Mouse (Mus musculus): Measurements from ENCODE around the gene Rps10. TPM values are rescaled to one million over a fixed set of nuclear protein-coding genes. Genes with fewer than 3 reads are reported as not detected.
A peak's percentile ranks its signal among the peaks of the same experiment; 100 is the strongest.

Gene Rps10
- polyA plus RNA-seq, 1 experiment, result 1,319 TPM

GRCm38 (mm10) chr17:27623360-27624326 lies 12.8 kb downstream of the Rps10 start, which contains the start of gene Nudt3:
Gene Nudt3, minus strand, starts transcription at chr17:27623495.
- Histone ChIP-seq H3K4me1 (ENCODE audit: control insufficient read depth, insufficient read depth, insufficient read length) (peaks cover 2% of the 10 kb centered on the region), H3K4me3 (ENCODE audit: extremely low read depth, insufficient read depth, insufficient read length) (peak within 1 kb of the TSS; percentile 95), H3K27me3 (ENCODE audit: control insufficient read depth, insufficient read depth, low read length) (no peaks in the 10 kb centered on the region), H3K27ac (ENCODE audit: insufficient read depth, low read length) (peak within 1 kb of the TSS; percentile 87), H3K36me3 (ENCODE audit: control insufficient read depth, insufficient read depth, low read length) (no peaks in the 10 kb centered on the region)
- no peak for TF ChIP-seq CTCF (IDR thresholded peaks at IDR 0.05; ENCODE audit: extremely low read depth, insufficient read depth, insufficient read length, insufficient replicate concordance)
- peak; percentile 39; the same call in 1 of the 2 replicates for TF ChIP-seq POLR2A (IDR thresholded peaks at IDR 0.05; ENCODE audit: low read depth, low read length)
- 7% methylated on average over 90 of the region's 91 CpGs for WGBS
- DNase-seq (ENCODE audit: low read depth in 1 of 2, low spot score in 2 of 2), result peak; percentile 83 to 84

GRCm38 (mm10) chr17:27622611-27623359 lies 13.7 kb downstream of the Rps10 start:
- TF ChIP-seq CTCF (IDR thresholded peaks at IDR 0.05; ENCODE audit: extremely low read depth, insufficient read depth, insufficient read length, insufficient replicate concordance) (no peak), POLR2A (IDR thresholded peaks at IDR 0.05; ENCODE audit: low read depth, low read length) (no peak)
- H3K27me3 ChIP-seq (ENCODE audit: control insufficient read depth, insufficient read depth, low read length), result no peaks in the 10 kb centered on the region
- peak overlapping the region; percentile 64 for H3K27ac ChIP-seq (ENCODE audit: insufficient read depth, low read length)
- no peaks in the 10 kb centered on the region for H3K36me3 ChIP-seq (ENCODE audit: control insufficient read depth, insufficient read depth, low read length)
- H3K4me3 ChIP-seq (ENCODE audit: extremely low read depth, insufficient read depth, insufficient read length), result peak overlapping the region; percentile 95
- H3K4me1 ChIP-seq (ENCODE audit: control insufficient read depth, insufficient read depth, insufficient read length), result peaks cover 2% of the 10 kb centered on the region
- DNase-seq (ENCODE audit: low read depth in 1 of 2, low spot score in 2 of 2), result peak in 1 of 2 experiments; percentile 22
- under 1% methylated on average over 68 of the region's 80 CpGs for WGBS

- TF ChIP-seq CTCF (IDR thresholded peaks at IDR 0.05; ENCODE audit: extremely low read depth, insufficient read depth, insufficient read length, insufficient replicate concordance), result no peak
- TF ChIP-seq POLR2A (IDR thresholded peaks at IDR 0.05; ENCODE audit: low read depth, low read length), result no peak
- WGBS, result 3% methylated on average over 23 of the region's 23 CpGs
Measured at GRCm38 (mm10) chr17:27621705-27622531, 14.6 kb downstream of the Rps10 start.

GRCm38 (mm10) chr17:27621161-27621560 lies 15.3 kb downstream of the Rps10 start:
- Histone ChIP-seq H3K27ac (ENCODE audit: insufficient read depth, low read length) (no peak overlapping the region), H3K36me3 (ENCODE audit: control insufficient read depth, insufficient read depth, low read length) (no peaks in the 10 kb centered on the region), H3K4me1 (ENCODE audit: control insufficient read depth, insufficient read depth, insufficient read length) (peaks cover 2% of the 10 kb centered on the region), H3K4me3 (ENCODE audit: extremely low read depth, insufficient read depth, insufficient read length) (no peak overlapping the region), H3K27me3 (ENCODE audit: control insufficient read depth, insufficient read depth, low read length) (no peaks in the 10 kb centered on the region)
- 34% methylated on average over 8 of the region's 8 CpGs for WGBS
- TF ChIP-seq CTCF (IDR thresholded peaks at IDR 0.05; ENCODE audit: extremely low read depth, insufficient read depth, insufficient read length, insufficient replicate concordance) (no peak), POLR2A (IDR thresholded peaks at IDR 0.05; ENCODE audit: low read depth, low read length) (no peak)
- DNase-seq (ENCODE audit: low read depth in 1 of 2, low spot score in 2 of 2), result no peak

More at GRCm38 (mm10) chr17:27621705-27622531, 14.6 kb downstream of the Rps10 start:
- no peak for DNase-seq (ENCODE audit: low read depth in 1 of 2, low spot score in 2 of 2)
- no peak overlapping the region for H3K27ac ChIP-seq (ENCODE audit: insufficient read depth, low read length)
- peaks cover 2% of the 10 kb centered on the region for H3K4me1 ChIP-seq (ENCODE audit: control insufficient read depth, insufficient read depth, insufficient read length)
- H3K36me3 ChIP-seq (ENCODE audit: control insufficient read depth, insufficient read depth, low read length), result no peaks in the 10 kb centered on the region
- no peaks in the 10 kb centered on the region for H3K27me3 ChIP-seq (ENCODE audit: control insufficient read depth, insufficient read depth, low read length)
- peak overlapping the region; percentile 95 for H3K4me3 ChIP-seq (ENCODE audit: extremely low read depth, insufficient read depth, insufficient read length)

GRCm38 (mm10) chr17:27615388-27615787 lies 21.1 kb downstream of the Rps10 start:
- Histone ChIP-seq H3K27me3 (ENCODE audit: control insufficient read depth, insufficient read depth, low read length) (no peaks in the 10 kb centered on the region), H3K4me3 (ENCODE audit: extremely low read depth, insufficient read depth, insufficient read length) (no peak overlapping the region), H3K4me1 (ENCODE audit: control insufficient read depth, insufficient read depth, insufficient read length) (peaks cover 14% of the 10 kb centered on the region; the same call in 1 of the 2 replicates), H3K27ac (ENCODE audit: insufficient read depth, low read length) (no peak overlapping the region), H3K36me3 (ENCODE audit: control insufficient read depth, insufficient read depth, low read length) (no peaks in the 10 kb centered on the region)
- WGBS, result 74% methylated on average over 7 of the region's 7 CpGs
- TF ChIP-seq CTCF (IDR thresholded peaks at IDR 0.05; ENCODE audit: extremely low read depth, insufficient read depth, insufficient read length, insufficient replicate concordance) (no peak), POLR2A (IDR thresholded peaks at IDR 0.05; ENCODE audit: low read depth, low read length) (no peak)
- DNase-seq (ENCODE audit: low read depth in 1 of 2, low spot score in 2 of 2), result no peak

- Histone ChIP-seq H3K4me1 (ENCODE audit: control insufficient read depth, insufficient read depth, insufficient read length) (peaks cover 14% of the 10 kb centered on the region; the same call in 1 of the 2 replicates), H3K27me3 (ENCODE audit: control insufficient read depth, insufficient read depth, low read length) (no peaks in the 10 kb centered on the region), H3K27ac (ENCODE audit: insufficient read depth, low read length) (no peak overlapping the region), H3K36me3 (ENCODE audit: control insufficient read depth, insufficient read depth, low read length) (no peaks in the 10 kb centered on the region), H3K4me3 (ENCODE audit: extremely low read depth, insufficient read depth, insufficient read length) (no peak overlapping the region)
- no peak for DNase-seq (ENCODE audit: low read depth in 1 of 2, low spot score in 2 of 2)
- TF ChIP-seq CTCF (IDR thresholded peaks at IDR 0.05; ENCODE audit: extremely low read depth, insufficient read depth, insufficient read length, insufficient replicate concordance) (no peak), POLR2A (IDR thresholded peaks at IDR 0.05; ENCODE audit: low read depth, low read length) (no peak)
- 93% methylated on average over 4 of the region's 4 CpGs for WGBS
Measured at GRCm38 (mm10) chr17:27613016-27613415, 23.5 kb downstream of the Rps10 start.
